Mouse (Mus musculus): Measurements from ENCODE around the gene Cyb5rl.

DNA sequence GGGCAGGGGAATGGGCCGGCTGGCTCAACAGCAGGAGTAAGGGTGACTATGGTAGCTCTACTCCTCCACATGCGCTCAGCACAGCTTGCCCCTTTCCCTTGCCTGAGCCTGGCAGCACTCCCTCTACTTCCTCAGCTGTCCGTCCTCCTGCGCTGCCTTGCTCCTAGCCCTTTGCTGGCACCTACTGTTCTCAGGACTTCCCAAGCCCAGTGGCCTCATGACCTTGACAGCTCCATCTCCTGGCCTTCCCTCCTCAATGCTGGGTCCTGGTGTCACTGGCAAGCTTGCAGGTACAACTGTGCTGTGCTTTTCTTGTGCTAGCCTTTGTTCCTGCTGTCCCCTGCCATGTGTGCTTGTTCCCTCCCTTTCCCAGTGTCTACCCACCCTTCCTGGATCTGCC, 16.3 kb downstream of the Cyb5rl start:
- no peak for TF ChIP-seq CTCF (IDR thresholded peaks at IDR 0.05; ENCODE audit: borderline replicate concordance, control insufficient read depth, extremely low read depth, insufficient read depth, low read length, poor library complexity)
- no peak for TF ChIP-seq POLR2A (IDR thresholded peaks at IDR 0.05; ENCODE audit: control insufficient read depth, extremely low read depth, insufficient read depth, low read length, poor library complexity)

Measured in thymus, adult 2 months (tissue).